Mouse (Mus musculus): ENCODE measurements around the gene Trpm1. TPM values are rescaled to one million over a fixed set of nuclear protein-coding genes. Genes with fewer than 3 reads are reported as not detected.

Trpm1 gene
- polyA plus RNA-seq, 1 experiment, result 2.4 TPM

- no peaks in the 10 kb centered on the region for H3K9me3 ChIP-seq (replicated peaks; ENCODE audit: control insufficient read depth, insufficient read depth, low read length, poor library complexity, severe bottlenecking)
- no peaks in the 10 kb centered on the region for H3K27me3 ChIP-seq (ENCODE audit: control insufficient read depth, insufficient read depth, low read length, poor library complexity, severe bottlenecking)
- no peaks in the 10 kb centered on the region for H3K36me3 ChIP-seq (ENCODE audit: control insufficient read depth, insufficient read depth, low read length, poor library complexity, severe bottlenecking)
- H3K9ac ChIP-seq (ENCODE audit: low read depth, poor library complexity, severe bottlenecking), result no peak overlapping the region
- no peaks in the 10 kb centered on the region for H3K4me1 ChIP-seq (ENCODE audit: control insufficient read depth, insufficient read depth, low read length)
- H3K27ac ChIP-seq (ENCODE audit: insufficient read depth, low read length), result no peak overlapping the region
- H3K4me3 ChIP-seq (ENCODE audit: low read depth, low read length), result no peak overlapping the region
- TF ChIP-seq EP300 (IDR thresholded peaks at IDR 0.05; ENCODE audit: insufficient read depth, low read depth, low read length) (no peak), CTCF (IDR thresholded peaks at IDR 0.05; ENCODE audit: low read depth, low read length) (no peak), POLR2A (IDR thresholded peaks at IDR 0.05; ENCODE audit: insufficient read depth, low read length) (no peak)
Measured at GRCm38 (mm10) chr7:64231996-64232395, 78.4 kb downstream of the Trpm1 start.

- Histone ChIP-seq H3K4me1 (ENCODE audit: control insufficient read depth, insufficient read depth, low read length) (no peaks in the 10 kb centered on the region), H3K9me3 (replicated peaks; ENCODE audit: control insufficient read depth, insufficient read depth, low read length, poor library complexity, severe bottlenecking) (no peaks in the 10 kb centered on the region), H3K36me3 (ENCODE audit: control insufficient read depth, insufficient read depth, low read length, poor library complexity, severe bottlenecking) (no peaks in the 10 kb centered on the region), H3K27ac (ENCODE audit: insufficient read depth, low read length) (no peak overlapping the region), H3K27me3 (ENCODE audit: control insufficient read depth, insufficient read depth, low read length, poor library complexity, severe bottlenecking) (no peaks in the 10 kb centered on the region), H3K9ac (ENCODE audit: low read depth, poor library complexity, severe bottlenecking) (no peak overlapping the region), H3K4me3 (ENCODE audit: low read depth, low read length) (no peak overlapping the region)
- TF ChIP-seq POLR2A (IDR thresholded peaks at IDR 0.05; ENCODE audit: insufficient read depth, low read length), result no peak
- no peak for TF ChIP-seq CTCF (IDR thresholded peaks at IDR 0.05; ENCODE audit: low read depth, low read length)
- TF ChIP-seq EP300 (IDR thresholded peaks at IDR 0.05; ENCODE audit: insufficient read depth, low read depth, low read length), result no peak
Measured at GRCm38 (mm10) chr7:64234310-64234820, 80.7 kb downstream of the Trpm1 start.

GRCm38 (mm10) chr7:64236521-64236920 is 82.9 kb downstream of the Trpm1 start:
- H3K9ac ChIP-seq (ENCODE audit: low read depth, poor library complexity, severe bottlenecking), result no peak overlapping the region
- H3K27me3 ChIP-seq (ENCODE audit: control insufficient read depth, insufficient read depth, low read length, poor library complexity, severe bottlenecking), result no peaks in the 10 kb centered on the region
- H3K36me3 ChIP-seq (ENCODE audit: control insufficient read depth, insufficient read depth, low read length, poor library complexity, severe bottlenecking), result no peaks in the 10 kb centered on the region
- no peaks in the 10 kb centered on the region for H3K4me1 ChIP-seq (ENCODE audit: control insufficient read depth, insufficient read depth, low read length)
- H3K9me3 ChIP-seq (replicated peaks; ENCODE audit: control insufficient read depth, insufficient read depth, low read length, poor library complexity, severe bottlenecking), result no peaks in the 10 kb centered on the region
- no peak overlapping the region for H3K27ac ChIP-seq (ENCODE audit: insufficient read depth, low read length)
- TF ChIP-seq CTCF (IDR thresholded peaks at IDR 0.05; ENCODE audit: low read depth, low read length) (no peak), POLR2A (IDR thresholded peaks at IDR 0.05; ENCODE audit: insufficient read depth, low read length) (no peak), EP300 (IDR thresholded peaks at IDR 0.05; ENCODE audit: insufficient read depth, low read depth, low read length) (no peak)
- H3K4me3 ChIP-seq (ENCODE audit: low read depth, low read length), result no peak overlapping the region

- Histone ChIP-seq H3K9ac (ENCODE audit: low read depth, poor library complexity, severe bottlenecking) (no peak overlapping the region), H3K4me3 (ENCODE audit: low read depth, low read length) (no peak overlapping the region), H3K27me3 (ENCODE audit: control insufficient read depth, insufficient read depth, low read length, poor library complexity, severe bottlenecking) (no peaks in the 10 kb centered on the region), H3K36me3 (ENCODE audit: control insufficient read depth, insufficient read depth, low read length, poor library complexity, severe bottlenecking) (no peaks in the 10 kb centered on the region), H3K9me3 (replicated peaks; ENCODE audit: control insufficient read depth, insufficient read depth, low read length, poor library complexity, severe bottlenecking) (no peaks in the 10 kb centered on the region), H3K27ac (ENCODE audit: insufficient read depth, low read length) (no peak overlapping the region), H3K4me1 (ENCODE audit: control insufficient read depth, insufficient read depth, low read length) (no peaks in the 10 kb centered on the region)
- no peak for TF ChIP-seq EP300 (IDR thresholded peaks at IDR 0.05; ENCODE audit: insufficient read depth, low read depth, low read length)
- no peak for TF ChIP-seq POLR2A (IDR thresholded peaks at IDR 0.05; ENCODE audit: insufficient read depth, low read length)
- TF ChIP-seq CTCF (IDR thresholded peaks at IDR 0.05; ENCODE audit: low read depth, low read length), result no peak
Measured at GRCm38 (mm10) chr7:64237747-64238146, 84.1 kb downstream of the Trpm1 start.

GRCm38 (mm10) chr7:64238410-64239086 is 84.9 kb downstream of the Trpm1 start:
- no peak overlapping the region for H3K27ac ChIP-seq (ENCODE audit: insufficient read depth, low read length)
- H3K9me3 ChIP-seq (replicated peaks; ENCODE audit: control insufficient read depth, insufficient read depth, low read length, poor library complexity, severe bottlenecking), result no peaks in the 10 kb centered on the region
- H3K27me3 ChIP-seq (ENCODE audit: control insufficient read depth, insufficient read depth, low read length, poor library complexity, severe bottlenecking), result no peaks in the 10 kb centered on the region
- H3K36me3 ChIP-seq (ENCODE audit: control insufficient read depth, insufficient read depth, low read length, poor library complexity, severe bottlenecking), result no peaks in the 10 kb centered on the region
- no peak for TF ChIP-seq CTCF (IDR thresholded peaks at IDR 0.05; ENCODE audit: low read depth, low read length)
- no peak for TF ChIP-seq EP300 (IDR thresholded peaks at IDR 0.05; ENCODE audit: insufficient read depth, low read depth, low read length)
- no peaks in the 10 kb centered on the region for H3K4me1 ChIP-seq (ENCODE audit: control insufficient read depth, insufficient read depth, low read length)
- no peak overlapping the region for H3K4me3 ChIP-seq (ENCODE audit: low read depth, low read length)
- H3K9ac ChIP-seq (ENCODE audit: low read depth, poor library complexity, severe bottlenecking), result no peak overlapping the region

GRCm38 (mm10) chr7:64239138-64239805 is 85.6 kb downstream of the Trpm1 start:
- no peak overlapping the region for H3K27ac ChIP-seq (ENCODE audit: insufficient read depth, low read length)
- no peak overlapping the region for H3K9ac ChIP-seq (ENCODE audit: low read depth, poor library complexity, severe bottlenecking)
- no peaks in the 10 kb centered on the region for H3K36me3 ChIP-seq (ENCODE audit: control insufficient read depth, insufficient read depth, low read length, poor library complexity, severe bottlenecking)
- H3K4me3 ChIP-seq (ENCODE audit: low read depth, low read length), result no peak overlapping the region
- H3K4me1 ChIP-seq (ENCODE audit: control insufficient read depth, insufficient read depth, low read length), result no peaks in the 10 kb centered on the region
- H3K9me3 ChIP-seq (replicated peaks; ENCODE audit: control insufficient read depth, insufficient read depth, low read length, poor library complexity, severe bottlenecking), result no peaks in the 10 kb centered on the region
- TF ChIP-seq EP300 (IDR thresholded peaks at IDR 0.05; ENCODE audit: insufficient read depth, low read depth, low read length) (no peak), POLR2A (IDR thresholded peaks at IDR 0.05; ENCODE audit: insufficient read depth, low read length) (no peak), CTCF (IDR thresholded peaks at IDR 0.05; ENCODE audit: low read depth, low read length) (no peak)
- H3K27me3 ChIP-seq (ENCODE audit: control insufficient read depth, insufficient read depth, low read length, poor library complexity, severe bottlenecking), result no peaks in the 10 kb centered on the region
